Mouse (Mus musculus): ENCODE measurements around the gene Gm42674. TPM values are rescaled to one million over a fixed set of nuclear protein-coding genes. Genes with fewer than 3 reads are reported as not detected.

Gene Gm42674
- polyA plus RNA-seq, 2 experiments: not detected

GRCm38 (mm10) chr3:90596810-90597209, 4.9 kb upstream of the Gm42674 start:
- 87% methylated on average over 6 of the region's 6 CpGs for WGBS
- no peak overlapping the region for H3K9ac ChIP-seq (ENCODE audit: low read depth, low read length, severe bottlenecking)
- H3K27ac ChIP-seq (replicated peaks; ENCODE audit: low read depth, low read length): no peak overlapping the region
- no peaks in the 10 kb centered on the region; the same call in 1 of the 2 replicates for H3K9me3 ChIP-seq (ENCODE audit: control insufficient read depth, low read length)
- H3K36me3 ChIP-seq (ENCODE audit: control insufficient read depth, insufficient read depth, low read length): no peaks in the 10 kb centered on the region
- H3K4me3 ChIP-seq (replicated peaks; ENCODE audit: low read length): no peak overlapping the region
- no peaks in the 10 kb centered on the region for H3K27me3 ChIP-seq (ENCODE audit: control insufficient read depth, insufficient read depth, low read length)
- DNase-seq (ENCODE audit: low spot score) (no peak), ATAC-seq (ENCODE audit: low FRiP score, low read depth) (no peak)
- H3K4me2 ChIP-seq (replicated peaks; ENCODE audit: low read depth, low read length, severe bottlenecking): no peak overlapping the region
- no peak for TF ChIP-seq POLR2A (IDR thresholded peaks at IDR 0.05; ENCODE audit: borderline replicate concordance, extremely low read depth, insufficient read depth, insufficient read length)
- H3K4me1 ChIP-seq (ENCODE audit: control insufficient read depth, insufficient read depth, low read length): no peaks in the 10 kb centered on the region

GRCm38 (mm10) chr3:90597736-90598135, 4.0 kb upstream of the Gm42674 start:
- WGBS: 41% methylated on average over 6 of the region's 6 CpGs
- Histone ChIP-seq H3K36me3 (ENCODE audit: control insufficient read depth, insufficient read depth, low read length) (no peaks in the 10 kb centered on the region), H3K4me3 (replicated peaks; ENCODE audit: low read length) (no peak overlapping the region), H3K4me2 (replicated peaks; ENCODE audit: low read depth, low read length, severe bottlenecking) (no peak overlapping the region), H3K27ac (replicated peaks; ENCODE audit: low read depth, low read length) (no peak overlapping the region), H3K27me3 (ENCODE audit: control insufficient read depth, insufficient read depth, low read length) (no peaks in the 10 kb centered on the region), H3K9ac (ENCODE audit: low read depth, low read length, severe bottlenecking) (no peak overlapping the region), H3K9me3 (ENCODE audit: control insufficient read depth, low read length) (no peaks in the 10 kb centered on the region; the same call in 1 of the 2 replicates), H3K4me1 (ENCODE audit: control insufficient read depth, insufficient read depth, low read length) (no peaks in the 10 kb centered on the region)
- DNase-seq (ENCODE audit: low spot score) (no peak), ATAC-seq (ENCODE audit: low FRiP score, low read depth) (no peak)
- TF ChIP-seq POLR2A (IDR thresholded peaks at IDR 0.05; ENCODE audit: borderline replicate concordance, extremely low read depth, insufficient read depth, insufficient read length): no peak

- DNase-seq (ENCODE audit: low spot score) (no peak), ATAC-seq (ENCODE audit: low FRiP score, low read depth) (no peak)
- Histone ChIP-seq H3K36me3 (ENCODE audit: control insufficient read depth, insufficient read depth, low read length) (no peaks in the 10 kb centered on the region), H3K4me3 (replicated peaks; ENCODE audit: low read length) (no peak overlapping the region), H3K9ac (ENCODE audit: low read depth, low read length, severe bottlenecking) (no peak overlapping the region), H3K27ac (replicated peaks; ENCODE audit: low read depth, low read length) (no peak overlapping the region), H3K4me2 (replicated peaks; ENCODE audit: low read depth, low read length, severe bottlenecking) (no peak overlapping the region), H3K27me3 (ENCODE audit: control insufficient read depth, insufficient read depth, low read length) (no peaks in the 10 kb centered on the region), H3K9me3 (ENCODE audit: control insufficient read depth, low read length) (no peaks in the 10 kb centered on the region; the same call in 1 of the 2 replicates), H3K4me1 (ENCODE audit: control insufficient read depth, insufficient read depth, low read length) (peaks cover 3% of the 10 kb centered on the region)
- TF ChIP-seq POLR2A (IDR thresholded peaks at IDR 0.05; ENCODE audit: borderline replicate concordance, extremely low read depth, insufficient read depth, insufficient read length): no peak
- WGBS: 64% methylated on average over 4 of the region's 4 CpGs
Measured at GRCm38 (mm10) chr3:90598212-90598611, 3.5 kb upstream of the Gm42674 start.

- Histone ChIP-seq H3K36me3 (ENCODE audit: control insufficient read depth, insufficient read depth, low read length) (no peaks in the 10 kb centered on the region), H3K4me2 (replicated peaks; ENCODE audit: low read depth, low read length, severe bottlenecking) (no peak overlapping the region), H3K9ac (ENCODE audit: low read depth, low read length, severe bottlenecking) (no peak overlapping the region), H3K27me3 (ENCODE audit: control insufficient read depth, insufficient read depth, low read length) (no peaks in the 10 kb centered on the region), H3K4me1 (ENCODE audit: control insufficient read depth, insufficient read depth, low read length) (peaks cover 14% of the 10 kb centered on the region), H3K4me3 (replicated peaks; ENCODE audit: low read length) (no peak overlapping the region), H3K9me3 (ENCODE audit: control insufficient read depth, low read length) (no peaks in the 10 kb centered on the region), H3K27ac (replicated peaks; ENCODE audit: low read depth, low read length) (no peak overlapping the region)
- ATAC-seq (ENCODE audit: low FRiP score, low read depth) (no peak), DNase-seq (ENCODE audit: low spot score) (no peak)
- TF ChIP-seq POLR2A (IDR thresholded peaks at IDR 0.05; ENCODE audit: borderline replicate concordance, extremely low read depth, insufficient read depth, insufficient read length): no peak
- WGBS: 63% methylated on average over 3 of the region's 3 CpGs
Measured at GRCm38 (mm10) chr3:90599401-90599800, 2.3 kb upstream of the Gm42674 start.

- Histone ChIP-seq H3K4me1 (ENCODE audit: control insufficient read depth, insufficient read depth, low read length) (peaks cover 20% of the 10 kb centered on the region), H3K4me3 (replicated peaks; ENCODE audit: low read length) (no peak overlapping the region), H3K36me3 (ENCODE audit: control insufficient read depth, insufficient read depth, low read length) (no peaks in the 10 kb centered on the region), H3K27me3 (ENCODE audit: control insufficient read depth, insufficient read depth, low read length) (no peaks in the 10 kb centered on the region), H3K9ac (ENCODE audit: low read depth, low read length, severe bottlenecking) (no peak overlapping the region), H3K4me2 (replicated peaks; ENCODE audit: low read depth, low read length, severe bottlenecking) (no peak overlapping the region), H3K27ac (replicated peaks; ENCODE audit: low read depth, low read length) (no peak overlapping the region), H3K9me3 (ENCODE audit: control insufficient read depth, low read length) (no peaks in the 10 kb centered on the region)
- no peak for ATAC-seq (ENCODE audit: low FRiP score, low read depth)
- no peak for DNase-seq (ENCODE audit: low spot score)
- 68% methylated on average over 6 of the region's 6 CpGs for WGBS
- TF ChIP-seq POLR2A (IDR thresholded peaks at IDR 0.05; ENCODE audit: borderline replicate concordance, extremely low read depth, insufficient read depth, insufficient read length): no peak
Measured at GRCm38 (mm10) chr3:90600036-90600435, 1.7 kb upstream of the Gm42674 start.
